Mouse (Mus musculus): ENCODE data around the gene Adamts7.

The Adamts7 gene

DNA sequence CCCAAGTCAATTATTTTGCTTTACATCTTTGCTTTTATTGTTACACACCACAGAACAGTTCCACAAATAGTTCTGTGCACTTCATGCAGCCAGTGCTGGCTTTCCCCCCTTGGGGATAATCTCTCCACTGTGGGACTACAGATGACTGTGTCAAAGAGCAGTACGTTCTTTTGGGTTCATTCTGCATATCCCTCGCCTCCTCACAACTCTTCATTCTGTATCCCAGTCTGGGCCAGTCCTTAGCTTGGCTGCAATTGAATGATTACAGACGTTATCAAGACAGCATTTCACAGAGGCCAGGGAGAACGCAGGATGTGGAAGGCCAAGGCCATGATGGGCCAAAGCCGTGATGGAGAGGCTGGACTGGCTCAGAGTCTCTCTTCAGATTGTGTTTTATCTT lies 16.0 kb upstream of the Adamts7 start:
- no peak for DNase-seq (ENCODE audit: low spot score in 2 of 2)

DNA sequence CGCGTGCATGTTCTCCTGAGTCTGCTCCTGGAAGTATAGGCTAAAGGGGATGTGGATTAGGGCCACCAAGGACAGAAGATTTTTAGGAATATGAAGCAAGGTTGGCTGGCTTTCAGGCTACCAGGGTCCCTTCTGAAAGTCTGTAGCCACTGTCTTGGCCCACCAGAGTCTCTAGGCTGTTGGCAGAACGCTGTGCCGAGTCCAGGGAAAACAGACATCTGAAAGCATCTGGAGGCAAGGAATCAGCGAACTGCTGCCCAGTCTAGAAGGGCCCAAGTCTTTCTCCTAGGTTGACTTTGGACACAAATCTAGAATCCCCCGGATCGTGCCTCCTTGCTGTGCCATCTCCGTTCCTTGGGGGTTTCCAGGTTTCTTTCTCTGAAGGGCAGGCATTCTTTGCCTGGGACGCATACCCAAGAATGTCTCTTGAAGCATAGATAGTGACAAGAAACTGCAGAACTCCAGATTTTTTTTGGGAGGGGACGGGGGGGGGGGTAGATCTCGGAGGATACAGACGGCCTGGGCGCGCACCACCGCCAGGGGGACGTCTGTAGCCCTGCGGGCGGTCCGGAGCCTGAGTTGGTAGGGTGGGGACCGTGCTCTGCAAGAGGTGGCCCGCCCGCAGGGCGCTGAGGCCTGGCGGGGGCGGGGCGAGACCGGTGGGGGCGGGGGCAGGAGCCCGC lies 485 bp upstream of the Adamts7 start:
- peak; percentile 46 to 76 for DNase-seq (ENCODE audit: low spot score in 2 of 2)

DNA sequence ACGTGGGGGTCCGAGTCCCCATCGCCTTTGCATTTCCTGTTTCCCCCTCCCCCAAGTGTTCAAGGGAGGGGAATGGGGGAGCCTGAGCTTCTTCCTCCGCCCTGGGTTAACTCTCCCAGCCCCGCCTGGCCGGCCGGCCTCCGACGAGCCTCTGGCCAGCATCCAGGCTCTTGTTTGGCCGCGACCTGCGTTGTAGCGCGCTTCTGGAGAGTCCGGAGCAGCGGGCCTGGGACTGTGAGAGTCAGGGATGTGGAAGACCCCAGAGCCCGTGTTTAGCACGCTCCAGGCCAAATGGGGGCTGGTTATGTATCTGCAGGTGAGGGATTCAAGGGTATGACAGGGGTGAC lies 853 bp downstream of the Adamts7 start:
- peak in 1 of 2 experiments; percentile 66 for DNase-seq (ENCODE audit: low spot score in 2 of 2)

DNA sequence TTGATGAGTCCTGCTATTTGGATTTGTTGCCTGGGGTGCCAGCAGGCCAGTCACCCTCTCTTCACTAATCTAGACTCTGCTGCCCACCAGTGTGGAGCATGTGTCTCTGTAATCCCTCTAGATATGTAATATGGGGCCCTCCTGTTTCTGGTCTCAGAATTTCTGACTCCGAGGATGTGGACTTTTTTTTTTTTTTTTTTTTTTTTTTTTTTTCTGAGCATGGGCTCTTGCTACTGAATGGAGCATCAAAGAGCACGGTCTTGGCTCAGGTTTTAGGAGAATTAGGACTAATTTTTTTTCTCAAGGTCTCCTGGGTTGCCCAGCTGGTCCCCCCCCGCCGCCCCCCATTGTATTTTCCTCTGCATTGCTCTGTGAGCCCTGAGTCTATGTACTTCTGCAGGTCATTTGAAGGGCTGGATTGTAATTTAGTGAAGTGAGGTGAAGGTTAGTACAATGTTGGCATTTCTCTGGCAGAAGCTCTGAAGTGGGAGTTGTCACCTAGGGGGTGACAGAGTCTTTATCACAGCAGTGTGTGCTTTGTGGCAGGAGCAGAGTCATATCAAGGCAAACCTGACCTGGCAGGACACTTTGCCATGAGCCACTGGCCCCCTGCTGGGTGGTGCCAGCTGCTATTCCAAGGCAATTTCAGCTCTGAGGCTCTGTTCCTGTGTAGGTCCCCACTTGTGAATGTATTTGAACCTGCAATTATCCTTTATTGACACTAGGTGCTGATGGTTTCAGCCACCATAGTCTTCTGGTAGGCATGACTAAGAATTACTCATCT lies 2.0 kb downstream of the Adamts7 start:
- peak in 1 of 2 experiments; percentile 52 for DNase-seq (ENCODE audit: low spot score in 2 of 2)

DNA sequence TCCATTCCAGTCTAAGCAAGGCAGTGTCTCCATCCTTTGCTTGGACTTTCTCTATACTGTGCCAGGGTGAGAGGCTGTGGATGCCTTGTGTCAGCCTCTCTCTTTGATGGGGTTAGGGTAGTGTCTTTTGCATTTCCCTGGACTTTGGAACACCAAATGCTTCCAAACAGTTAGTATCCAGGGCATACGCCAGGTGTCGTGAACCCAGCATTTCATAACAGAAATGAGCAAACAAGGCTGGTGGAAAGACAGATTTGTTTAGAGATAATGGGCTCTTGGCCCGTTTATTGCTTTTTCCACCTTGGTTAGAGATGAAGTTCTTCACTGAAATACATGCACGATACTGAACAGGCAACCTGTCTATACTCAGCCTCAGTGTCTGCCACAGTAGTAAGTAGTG lies 2.7 kb downstream of the Adamts7 start:
- DNase-seq (ENCODE audit: low spot score in 2 of 2), result no peak

DNA sequence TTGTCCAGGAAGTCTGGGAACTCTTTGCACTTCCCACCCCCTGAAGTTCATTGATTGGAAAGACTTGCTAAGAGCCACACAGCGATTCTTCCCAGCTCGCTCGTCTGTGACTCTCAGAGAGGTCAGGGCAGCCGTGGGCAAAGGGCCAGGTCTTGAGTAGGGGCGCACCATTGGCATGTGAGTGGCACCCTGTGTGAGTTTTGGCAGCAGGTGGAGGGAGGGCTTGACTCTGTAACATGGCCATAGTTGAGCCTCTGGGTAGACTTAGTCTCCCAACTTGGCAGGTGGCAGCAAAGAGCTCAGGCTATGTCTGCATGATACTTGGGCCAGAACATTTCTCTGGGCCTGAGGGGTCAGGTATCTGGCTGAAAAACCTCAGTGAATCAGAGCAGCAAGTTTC lies 3.7 kb downstream of the Adamts7 start:
- DNase-seq (ENCODE audit: low spot score in 2 of 2), result peak in 1 of 2 experiments; percentile 52

DNA sequence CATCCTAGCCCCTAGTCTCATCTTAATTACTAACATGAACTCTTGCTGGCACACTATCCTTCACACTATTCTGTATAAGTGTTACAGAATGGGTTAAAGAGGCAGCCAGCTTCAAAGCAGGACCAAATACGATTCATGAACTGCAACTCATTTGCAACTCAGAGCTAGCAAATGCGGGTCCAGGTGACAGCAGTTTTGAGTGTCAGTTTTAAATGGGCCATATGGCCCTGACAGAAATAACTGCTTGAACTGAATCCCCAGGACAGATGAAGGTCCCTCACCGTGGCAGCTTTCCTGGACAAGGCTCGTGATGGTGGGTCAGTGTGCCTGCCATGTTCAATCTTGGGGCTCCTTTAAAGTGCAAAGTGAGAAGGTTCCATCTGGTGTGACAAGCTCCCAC lies 7.1 kb downstream of the Adamts7 start:
- no peak for DNase-seq (ENCODE audit: low spot score in 2 of 2)

DNA sequence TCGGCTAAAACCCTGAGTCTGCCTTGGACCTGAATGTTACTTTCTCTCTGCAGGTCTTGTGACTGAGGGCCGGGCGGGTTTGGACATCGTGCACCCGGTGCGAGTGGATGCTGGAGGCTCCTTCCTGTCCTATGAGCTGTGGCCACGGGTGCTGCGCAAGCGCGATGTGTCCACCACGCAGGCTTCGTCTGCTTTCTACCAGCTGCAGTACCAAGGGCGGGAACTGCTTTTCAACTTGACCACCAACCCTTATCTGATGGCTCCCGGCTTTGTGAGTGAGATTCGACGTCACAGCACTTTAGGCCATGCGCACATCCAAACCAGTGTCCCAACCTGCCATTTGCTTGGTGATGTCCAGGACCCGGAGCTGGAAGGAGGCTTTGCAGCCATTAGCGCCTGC lies 8.6 kb downstream of the Adamts7 start:
- peak in 1 of 2 experiments; percentile 64 for DNase-seq (ENCODE audit: low spot score in 2 of 2)

DNA sequence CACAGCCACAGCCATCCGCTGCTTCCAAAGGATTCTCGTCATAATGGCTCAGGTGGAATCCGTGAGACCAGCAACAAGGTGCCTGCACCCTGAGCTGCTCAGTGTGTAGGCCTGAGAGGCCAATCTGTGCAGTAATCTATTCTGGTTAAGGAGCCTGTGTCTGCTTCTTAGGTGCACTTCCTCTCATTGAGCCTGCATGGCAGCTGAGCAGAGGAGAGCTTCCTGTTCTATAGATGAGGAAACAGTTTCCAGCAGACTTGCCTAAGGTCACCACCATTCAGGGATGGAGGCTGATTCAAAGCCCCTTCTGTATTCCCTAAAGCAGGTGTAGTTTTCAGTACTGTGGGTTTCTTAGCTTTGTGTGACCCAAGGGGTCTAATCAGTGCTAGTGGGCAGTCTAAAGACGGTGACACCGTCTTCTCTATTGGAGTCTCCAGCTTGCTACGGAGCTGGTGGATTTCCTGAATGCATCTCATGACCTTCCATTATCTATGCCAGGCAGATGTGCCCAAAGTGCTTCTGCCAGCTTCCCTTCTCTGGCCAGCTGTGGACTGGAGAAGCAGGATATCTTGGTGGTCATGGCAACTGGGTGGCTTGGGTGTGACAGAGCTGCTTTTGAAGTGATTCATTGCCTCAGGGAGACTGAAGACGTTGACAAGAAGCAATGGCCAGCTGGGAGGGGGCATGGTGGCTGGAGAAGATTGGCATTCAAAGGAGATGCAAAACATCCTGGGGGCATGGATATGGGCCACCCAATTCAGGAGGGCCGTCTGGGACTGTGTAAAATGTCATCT lies 9.9 kb downstream of the Adamts7 start:
- peak in 1 of 2 experiments; percentile 60 for DNase-seq (ENCODE audit: low spot score in 2 of 2)

DNA sequence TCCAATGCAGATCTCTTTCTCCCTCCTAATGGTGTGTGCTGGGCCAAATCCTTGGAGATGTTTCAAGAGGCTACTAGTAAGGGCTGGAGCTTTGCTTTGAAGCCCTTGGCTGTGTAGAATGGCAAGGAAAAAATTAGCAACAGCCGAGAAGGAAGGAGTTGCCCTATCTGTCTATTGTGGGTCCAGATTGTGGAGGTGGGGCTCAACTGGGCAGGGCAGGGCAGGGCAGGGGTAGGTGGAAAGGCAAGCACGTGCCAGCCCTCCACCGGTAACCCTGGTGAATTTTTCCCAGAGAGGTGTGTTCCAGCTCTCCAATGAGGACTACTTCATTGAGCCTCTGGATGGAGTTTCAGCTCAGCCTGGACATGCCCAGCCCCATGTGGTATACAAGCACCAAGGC lies 10.5 kb downstream of the Adamts7 start:
- no peak for DNase-seq (ENCODE audit: low spot score in 2 of 2)

DNA sequence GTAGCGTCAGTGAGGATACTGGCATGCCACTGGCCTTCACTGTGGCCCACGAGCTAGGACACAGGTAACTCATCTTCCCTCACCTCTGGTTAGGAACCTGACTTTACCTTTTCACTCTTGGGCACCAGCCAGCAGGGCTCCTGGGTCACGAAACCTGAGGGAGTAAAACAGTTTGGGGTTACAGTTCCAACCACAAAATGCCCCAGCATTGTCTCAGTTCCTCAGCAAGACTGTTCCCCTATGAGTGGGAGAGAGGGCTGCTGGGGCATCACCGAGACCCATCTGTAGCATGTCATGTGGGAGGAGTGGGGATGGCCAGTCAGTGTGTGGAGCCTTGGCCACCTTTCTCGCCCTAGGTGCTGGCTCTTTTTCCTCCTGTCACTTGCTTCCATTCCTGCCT lies 16.5 kb downstream of the Adamts7 start:
- DNase-seq (ENCODE audit: low spot score in 2 of 2), result no peak

DNA sequence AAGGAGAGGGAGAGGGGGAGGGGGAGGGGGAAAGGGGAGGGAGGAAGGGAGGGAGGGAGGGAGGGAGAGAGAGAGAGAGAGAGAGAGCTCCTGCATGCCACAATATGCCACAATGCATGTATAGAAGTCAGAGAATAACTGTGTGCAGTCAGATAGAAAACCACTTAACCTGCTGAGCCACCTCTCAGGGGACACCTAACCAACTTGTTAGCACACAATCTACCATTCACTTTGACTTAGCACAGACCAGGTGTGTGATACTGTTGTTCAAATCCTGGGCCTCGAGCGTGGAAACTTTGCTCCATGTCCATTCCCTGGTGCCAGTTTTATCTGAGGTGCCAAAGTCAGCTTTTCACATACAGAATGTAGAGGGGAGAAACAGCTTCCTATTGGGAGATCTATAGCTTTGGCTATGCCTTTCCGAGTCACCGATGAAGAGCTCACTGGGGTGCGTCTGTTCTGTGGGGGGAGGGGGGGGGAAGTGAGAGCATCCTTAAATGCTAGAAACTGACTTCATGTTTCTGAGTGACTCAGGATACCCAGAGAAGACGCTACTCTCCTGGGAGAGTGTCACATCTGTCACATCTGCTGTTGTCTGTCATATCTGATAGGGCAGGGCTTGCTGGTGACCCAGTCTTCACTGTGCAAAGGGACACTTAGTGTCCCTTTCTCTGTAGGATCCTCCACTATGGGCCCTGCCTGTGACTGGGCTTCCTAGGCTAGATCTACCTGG lies 19.0 kb downstream of the Adamts7 start:
- DNase-seq (ENCODE audit: low spot score in 2 of 2), result no peak

DNA sequence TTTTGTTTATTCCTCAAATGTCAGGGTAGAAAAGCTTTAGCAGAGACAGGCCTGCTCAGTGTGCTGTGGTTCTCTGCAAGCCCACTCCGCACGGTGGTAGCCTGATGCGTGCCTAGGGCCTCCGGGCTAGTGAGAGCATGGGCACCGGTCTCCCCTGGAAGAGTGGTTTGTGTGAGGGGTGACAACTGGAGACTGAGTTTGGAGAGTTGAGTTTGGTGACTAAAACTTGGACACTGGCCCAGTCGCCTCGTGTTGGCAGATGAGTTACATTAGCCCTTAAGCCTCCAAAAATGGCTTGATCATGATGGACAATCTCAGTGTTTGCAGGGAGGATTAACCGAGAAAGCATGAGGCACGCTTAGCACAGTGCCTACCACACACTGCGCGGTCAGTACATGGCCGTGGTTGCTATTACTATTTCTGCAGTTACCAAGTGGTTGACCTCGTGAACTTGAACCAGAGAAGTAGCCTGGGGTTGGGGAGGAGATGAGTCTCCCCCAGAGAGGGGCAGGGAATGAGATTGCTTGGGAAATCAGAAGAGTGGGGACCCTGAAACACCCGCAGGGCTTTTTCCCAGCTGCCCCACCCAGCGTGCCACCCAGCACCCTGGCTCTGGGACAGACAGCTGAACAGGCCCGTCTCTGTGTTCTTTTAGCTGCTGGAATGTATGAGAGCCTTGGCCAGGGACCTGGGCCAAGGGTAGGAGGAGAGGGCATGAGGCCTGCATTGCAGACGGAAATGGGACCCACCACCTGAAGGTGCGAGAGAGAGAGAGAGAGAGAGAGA lies 20.0 kb downstream of the Adamts7 start:
- DNase-seq (ENCODE audit: low spot score in 2 of 2), result no peak

DNA sequence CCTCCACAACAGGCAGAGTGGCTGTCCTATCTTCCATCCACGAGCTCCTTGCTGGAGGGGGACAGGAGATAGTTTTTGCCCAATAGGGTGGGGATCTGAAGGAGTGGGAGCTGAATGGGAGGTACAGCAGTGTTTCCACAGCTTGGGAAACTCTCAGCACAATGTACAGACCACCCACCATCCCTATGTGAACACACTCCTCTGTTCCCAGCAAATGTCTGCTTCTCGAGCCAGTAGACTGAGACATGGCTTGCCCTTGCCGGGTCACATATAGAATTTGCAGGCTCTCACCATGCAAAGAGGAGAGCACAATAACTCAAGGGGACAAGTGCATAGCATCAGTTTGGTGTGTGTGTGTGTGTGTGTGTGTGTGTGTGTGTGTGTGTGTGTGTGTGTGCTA lies 20.7 kb downstream of the Adamts7 start:
- no peak for DNase-seq (ENCODE audit: low spot score in 2 of 2)

DNA sequence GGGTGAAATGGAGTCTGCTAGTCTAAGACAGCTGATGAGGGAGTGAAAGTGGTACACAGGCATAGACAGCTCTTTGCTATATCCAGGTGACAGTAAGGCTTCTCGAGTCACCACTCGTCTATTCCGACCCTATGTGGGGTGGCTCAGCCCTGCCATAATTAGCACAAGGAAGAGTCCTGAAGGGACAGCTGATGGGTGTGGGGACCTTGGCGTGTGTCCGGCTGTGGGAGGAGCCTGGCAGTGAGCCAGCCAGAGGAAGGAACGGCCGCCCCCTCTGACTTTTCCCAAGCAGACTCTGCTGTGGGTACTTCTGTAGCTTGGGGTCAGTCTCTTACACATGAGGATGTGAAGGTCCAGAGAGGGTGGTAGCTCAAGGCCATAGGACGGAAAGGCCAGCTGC lies 21.2 kb downstream of the Adamts7 start:
- no peak for DNase-seq (ENCODE audit: low spot score in 2 of 2)

DNA sequence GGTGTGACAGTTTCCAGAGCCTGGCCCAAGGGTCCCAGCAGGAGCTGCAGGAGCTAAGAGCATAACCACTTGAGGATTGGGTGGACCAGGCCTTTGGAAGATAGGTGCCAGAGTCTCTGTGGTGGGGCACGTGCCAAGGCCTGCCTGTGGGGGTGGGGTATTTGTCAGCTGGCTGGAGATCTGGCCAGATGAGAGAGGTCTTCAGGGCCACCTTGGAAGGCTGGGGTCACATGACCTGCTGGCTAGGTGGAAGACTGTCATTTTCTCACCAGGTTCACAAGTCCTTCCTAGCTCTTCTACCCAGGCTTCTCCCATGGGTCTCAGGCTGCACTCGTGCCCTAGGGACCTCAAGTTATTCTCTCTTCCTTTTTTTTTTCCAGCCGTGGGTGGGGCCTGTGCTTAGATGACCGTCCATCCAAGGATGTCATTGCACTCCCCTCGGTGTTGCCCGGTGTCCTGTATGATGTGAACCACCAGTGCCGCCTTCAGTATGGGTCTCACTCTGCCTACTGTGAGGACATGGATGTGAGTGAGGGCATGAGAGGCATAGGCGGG lies 22.6 kb downstream of the Adamts7 start:
- DNase-seq (ENCODE audit: low spot score in 2 of 2), result no peak

DNA sequence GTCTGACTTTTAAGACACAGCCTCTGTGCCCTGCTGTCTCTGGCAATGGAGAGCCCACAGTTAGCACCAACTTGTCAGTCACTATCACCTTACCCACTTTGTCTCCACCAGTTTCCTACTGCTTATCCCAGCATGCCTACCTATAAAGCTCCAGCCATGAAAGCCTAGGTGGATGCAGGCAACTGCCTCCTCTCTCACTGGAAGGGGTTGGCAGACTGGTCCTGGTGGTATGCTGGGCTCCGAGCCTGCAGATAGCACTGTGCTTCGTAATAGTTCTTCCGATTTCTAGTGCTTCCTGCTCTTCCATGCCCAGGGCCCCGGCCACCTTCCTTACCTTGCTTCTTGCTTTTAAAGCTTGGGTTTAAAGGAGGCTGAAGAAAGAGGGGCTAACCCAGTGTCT lies 26.0 kb downstream of the Adamts7 start:
- no peak for DNase-seq (ENCODE audit: low spot score in 2 of 2)

DNA sequence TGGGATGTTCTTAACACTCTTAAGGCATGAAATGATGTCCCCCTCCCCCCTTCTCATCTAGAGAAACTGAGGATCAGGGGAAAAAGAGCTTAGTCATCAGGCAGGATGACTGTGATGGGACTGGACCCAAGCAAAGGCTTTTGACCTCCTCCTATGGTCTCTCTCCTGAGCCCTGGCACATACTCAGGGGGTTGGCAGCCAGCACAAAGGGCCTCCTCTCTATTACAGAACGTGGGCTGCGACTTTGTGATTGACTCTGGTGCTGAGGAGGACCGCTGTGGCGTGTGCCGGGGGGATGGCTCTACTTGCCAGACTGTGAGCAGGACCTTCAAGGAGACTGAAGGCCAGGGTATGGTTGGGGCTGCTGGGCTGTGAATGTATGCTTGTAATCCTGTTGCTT lies 26.5 kb downstream of the Adamts7 start:
- DNase-seq (ENCODE audit: low spot score in 2 of 2), result no peak

DNA sequence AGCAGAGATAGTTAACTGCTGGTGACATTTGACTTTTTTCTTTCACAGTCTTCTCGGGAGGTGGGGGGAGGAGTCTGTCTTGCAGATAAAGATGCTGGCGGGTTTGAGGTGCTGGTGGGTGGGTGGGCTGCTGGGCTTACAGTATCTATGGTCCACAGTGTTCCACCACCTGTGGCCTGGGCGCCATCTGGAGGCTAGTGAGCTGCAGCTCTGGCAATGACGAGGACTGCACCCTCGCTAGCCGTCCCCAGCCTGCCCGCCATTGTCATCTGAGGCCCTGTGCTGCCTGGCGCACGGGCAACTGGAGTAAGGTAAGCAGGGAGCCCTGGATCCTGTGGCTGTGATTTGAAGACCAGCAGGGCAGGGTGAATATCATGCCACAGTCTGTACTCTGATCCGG lies 32.1 kb downstream of the Adamts7 start:
- DNase-seq (ENCODE audit: low spot score in 2 of 2), result no peak

DNA sequence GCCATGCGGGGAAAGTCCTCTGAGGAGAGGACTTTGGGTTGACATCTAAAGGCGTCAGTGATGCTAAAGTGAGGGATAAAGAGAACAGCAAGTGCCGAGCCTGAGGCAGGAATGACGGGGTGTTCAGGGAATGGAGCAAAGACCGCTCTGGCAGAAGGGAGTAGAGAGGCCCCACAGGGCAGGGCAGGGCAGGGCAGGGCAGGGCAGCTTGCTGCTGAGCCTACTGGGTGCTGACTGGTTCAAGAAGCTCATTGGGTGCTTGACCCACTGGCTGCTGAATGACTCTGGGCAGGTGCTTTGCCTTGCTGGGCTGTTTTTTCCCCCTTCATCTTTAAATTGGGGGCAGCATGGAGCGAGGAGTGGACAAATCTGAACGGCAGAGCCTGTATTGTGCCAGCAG lies 33.4 kb downstream of the Adamts7 start:
- no peak for DNase-seq (ENCODE audit: low spot score in 2 of 2)

DNA sequence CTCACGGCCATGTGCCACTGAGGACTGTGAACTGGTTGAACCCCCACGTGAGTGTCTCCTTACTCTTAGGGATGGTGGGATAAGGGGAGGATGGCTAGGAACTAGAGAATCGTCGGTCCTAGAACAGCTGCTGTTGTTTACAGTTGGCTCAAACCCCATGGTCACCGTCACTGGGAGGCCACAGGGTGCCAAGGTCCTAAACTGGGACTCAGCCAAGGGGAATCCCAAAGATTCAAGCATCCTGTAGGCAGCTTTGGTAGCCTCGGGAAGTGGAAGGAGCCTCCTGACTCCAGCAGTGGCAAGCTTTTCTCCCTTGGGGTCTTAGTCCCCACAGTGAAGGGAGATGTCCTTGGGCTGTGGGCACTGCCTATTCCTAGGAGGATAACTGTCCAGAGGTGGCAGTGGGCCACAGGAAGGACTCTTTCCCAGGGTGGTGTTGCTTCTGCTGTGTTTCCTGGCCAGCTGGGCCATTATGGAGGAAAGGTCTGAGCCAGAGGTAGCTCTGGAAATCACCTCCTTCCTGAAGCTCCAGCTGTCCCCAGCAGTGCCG lies 34.3 kb downstream of the Adamts7 start:
- DNase-seq (ENCODE audit: low spot score in 2 of 2), result no peak

Measured in spleen, postnatal 4 days (tissue).